Mouse (Mus musculus) erythroblast, embryonic 14.5 days (primary cell): Measurements from ENCODE around the gene Cyp2ab1.

Experiments
- GATA1 ChIP-seq: IDR thresholded peaks from 2 replicates; pipeline ENCODE4 v1.6.1; 2012; ENCODE audit warnings: low read length, inconsistent platforms, mixed read lengths
- TAL1 ChIP-seq: IDR thresholded peaks from 3 replicates; pipeline ENCODE4 v1.6.1; 2012; ENCODE audit warnings: low read length, inconsistent platforms, mixed read lengths

DNA sequence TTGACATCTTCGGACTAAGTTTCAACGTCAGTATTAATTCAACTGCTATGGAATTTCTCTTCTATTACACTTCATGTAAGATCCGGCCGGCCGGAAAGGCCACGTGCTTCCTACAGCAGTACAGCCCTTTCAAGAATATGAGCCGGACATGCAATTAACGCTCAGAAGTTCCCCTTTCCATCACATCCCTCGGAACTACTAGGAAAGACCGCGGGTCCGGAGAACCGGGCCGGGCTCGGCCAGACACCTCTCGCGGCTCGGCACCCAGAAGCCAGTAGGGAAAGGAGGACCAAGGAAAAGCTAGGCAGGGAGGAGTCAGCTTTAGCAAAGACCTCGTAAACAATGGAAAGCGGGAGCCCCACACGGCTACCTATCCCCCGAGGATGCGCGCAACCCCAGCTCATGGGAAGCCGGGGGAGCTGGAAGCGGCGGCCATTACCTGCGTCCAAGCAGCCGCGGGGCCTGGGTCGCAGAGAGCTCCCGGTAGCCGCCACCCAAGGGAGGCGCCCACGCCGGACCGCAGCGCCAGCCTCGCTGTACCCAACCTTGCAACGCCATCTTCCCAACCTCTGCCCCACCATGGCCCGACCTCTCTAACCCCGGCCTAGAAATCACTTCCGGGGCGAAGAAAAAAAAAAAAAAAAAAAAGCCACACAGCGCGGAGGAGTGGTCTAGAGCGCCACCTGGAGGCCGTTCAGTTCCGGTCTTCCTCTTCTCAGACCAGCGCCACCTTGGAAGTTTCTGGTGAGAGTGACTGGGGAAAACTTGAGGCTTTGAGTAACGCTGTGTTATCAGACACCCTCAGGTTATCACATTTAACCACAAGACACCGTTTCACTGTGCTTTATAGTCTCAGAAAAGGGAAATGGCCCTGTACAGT is 23.2 kb downstream of the Cyp2ab1 start, which contains the start of gene Parl:
- TF ChIP-seq TAL1, result 0 out of 3 replicates have a peak, but pooled peaks have one; percentile 29
- no peak for TF ChIP-seq GATA1
